Mouse (Mus musculus) ovary, adult 10 weeks (tissue): ENCODE data around the gene Hoxb7. TPM values are rescaled to one million over a fixed set of nuclear protein-coding genes. Genes with fewer than 3 reads are reported as not detected.

ENCODE experiments used
- polyA plus RNA-seq: library from polyadenylated mRNA; stranded (reverse); fragments of 350-450 nt; fragmentation: Illumina TruSeq; extraction: RNeasy Lipid Tissue Mini Kit (QIAGEN cat#74804); gene quantifications from one replicate; pipeline ENCODE4 v1.2.3, GENCODE M21; 2014

Gene Hoxb7
- 13.3 TPM for polyA plus RNA-seq

GRCm38 (mm10) chr11:96285771-96286738, at the start of gene Hoxb7:
Gene Hoxb7 (plus strand): TSS chr11:96286623.

DNA sequence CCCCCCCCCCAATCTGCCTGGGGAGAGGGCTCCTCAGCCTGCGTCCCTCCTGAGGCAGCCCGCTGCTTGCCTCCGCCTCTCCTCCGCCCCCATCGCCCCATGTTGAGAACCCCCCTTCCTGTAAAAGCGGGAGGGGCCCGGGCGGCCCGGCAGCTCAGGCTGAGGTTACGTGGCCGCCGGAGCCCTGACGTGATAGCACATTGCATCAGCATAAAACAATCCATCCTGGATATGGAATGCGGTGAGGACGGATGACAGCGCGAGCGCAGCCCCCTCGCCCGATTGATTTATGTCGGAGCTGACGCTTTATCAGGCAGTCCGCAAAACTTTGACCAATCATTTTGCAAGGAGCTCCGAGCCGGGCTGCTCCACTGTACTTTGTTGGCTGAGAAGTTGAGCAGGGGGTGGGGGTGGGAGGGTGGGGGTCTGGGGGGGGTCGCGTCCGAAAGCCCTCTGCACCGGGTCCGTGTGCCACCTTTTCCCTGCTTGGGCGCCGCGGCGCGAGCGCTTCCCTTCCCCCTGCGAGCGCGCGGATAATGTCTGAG, 15.4 kb upstream of the Hoxb7 start, which contains the start of gene Hoxb9:
Gene Hoxb9 (plus strand): TSS at position 462 of the 545 bp plus-strand sequence.

DNA sequence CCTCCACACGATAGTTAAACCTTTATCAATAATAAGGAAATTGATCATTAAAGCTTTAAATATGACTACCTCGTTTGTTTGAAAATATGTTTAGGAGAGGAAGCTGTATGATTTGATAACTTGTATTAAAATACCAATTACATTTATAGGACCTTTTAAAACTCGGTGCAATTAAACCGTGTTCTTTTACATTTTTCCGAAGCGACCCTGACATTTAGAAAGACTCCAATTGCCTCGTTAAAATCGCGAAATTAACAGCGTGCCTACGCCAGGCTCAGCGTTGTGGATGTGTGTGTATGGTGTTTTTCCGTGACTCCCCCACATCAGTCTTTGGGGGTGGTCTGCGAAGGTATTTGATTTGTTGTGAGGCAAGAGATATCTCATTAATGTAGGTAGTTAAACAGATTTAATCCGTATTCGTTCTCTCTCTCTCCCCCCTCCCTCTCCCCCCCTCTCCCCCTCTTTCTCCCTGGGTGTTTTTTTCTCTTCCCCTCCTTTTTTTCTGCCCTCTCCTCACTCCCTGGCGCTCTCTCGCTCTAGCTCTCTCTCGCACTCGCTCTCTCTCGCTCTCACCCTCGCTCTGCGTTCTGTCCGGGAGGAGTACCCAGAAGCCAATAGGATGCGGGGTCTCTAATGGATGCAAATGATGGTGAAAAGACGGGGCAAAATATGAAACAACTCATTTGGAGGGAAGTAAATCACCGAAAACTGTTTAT, 4.4 kb upstream of the Hoxb7 start, which contains the start of gene Hoxb8:
Gene Hoxb8 (plus strand): TSS at position 51 of the 716 bp plus-strand sequence.

GRCm38 (mm10) chr11:96291681-96292564, 5.5 kb downstream of the Hoxb7 start, which contains the start of gene Hoxb6:
Gene Hoxb6 (plus strand): TSS chr11:96292476.

DNA sequence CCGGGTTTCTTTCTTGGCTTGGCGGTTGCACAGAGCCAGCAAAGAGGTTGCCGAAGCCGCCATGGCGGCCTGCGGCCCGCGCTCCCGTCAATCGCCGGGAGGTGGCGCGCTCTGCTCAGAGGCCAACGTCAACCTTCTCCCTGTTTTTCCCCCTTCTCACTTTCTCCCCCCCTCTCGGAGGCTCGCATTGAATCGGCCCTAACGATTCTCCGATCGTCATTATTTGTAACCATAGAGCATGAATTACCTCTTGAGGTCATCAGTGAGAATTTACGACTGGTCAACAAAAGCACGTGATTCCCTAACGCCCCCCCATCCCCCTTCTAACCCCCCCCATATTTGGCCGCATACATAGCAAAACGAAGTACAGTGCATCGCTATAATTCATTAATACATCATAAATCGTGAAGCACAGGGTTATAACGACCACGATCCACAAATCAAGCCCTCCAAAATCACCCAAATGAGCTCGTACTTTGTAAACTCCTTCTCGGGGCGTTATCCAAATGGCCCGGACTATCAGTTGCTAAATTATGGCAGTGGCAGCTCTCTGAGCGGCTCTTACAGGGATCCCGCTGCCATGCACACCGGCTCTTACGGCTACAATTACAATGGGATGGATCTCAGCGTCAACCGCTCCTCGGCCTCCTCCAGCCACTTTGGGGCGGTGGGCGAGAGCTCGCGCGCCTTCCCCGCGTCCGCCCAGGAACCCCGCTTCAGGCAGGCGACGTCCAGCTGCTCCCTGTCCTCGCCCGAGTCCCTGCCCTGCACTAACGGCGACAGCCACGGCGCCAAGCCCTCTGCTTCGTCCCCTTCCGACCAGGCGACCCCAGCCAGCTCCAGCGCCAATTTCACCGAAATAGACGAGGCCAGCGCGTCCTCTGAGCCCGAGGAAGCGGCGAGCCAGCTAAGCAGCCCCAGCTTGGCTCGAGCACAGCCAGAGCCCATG, 17.0 kb downstream of the Hoxb7 start, which contains the start of gene Hoxb5:
Gene Hoxb5 (plus strand): TSS at position 186 of the 949 bp plus-strand sequence.

DNA sequence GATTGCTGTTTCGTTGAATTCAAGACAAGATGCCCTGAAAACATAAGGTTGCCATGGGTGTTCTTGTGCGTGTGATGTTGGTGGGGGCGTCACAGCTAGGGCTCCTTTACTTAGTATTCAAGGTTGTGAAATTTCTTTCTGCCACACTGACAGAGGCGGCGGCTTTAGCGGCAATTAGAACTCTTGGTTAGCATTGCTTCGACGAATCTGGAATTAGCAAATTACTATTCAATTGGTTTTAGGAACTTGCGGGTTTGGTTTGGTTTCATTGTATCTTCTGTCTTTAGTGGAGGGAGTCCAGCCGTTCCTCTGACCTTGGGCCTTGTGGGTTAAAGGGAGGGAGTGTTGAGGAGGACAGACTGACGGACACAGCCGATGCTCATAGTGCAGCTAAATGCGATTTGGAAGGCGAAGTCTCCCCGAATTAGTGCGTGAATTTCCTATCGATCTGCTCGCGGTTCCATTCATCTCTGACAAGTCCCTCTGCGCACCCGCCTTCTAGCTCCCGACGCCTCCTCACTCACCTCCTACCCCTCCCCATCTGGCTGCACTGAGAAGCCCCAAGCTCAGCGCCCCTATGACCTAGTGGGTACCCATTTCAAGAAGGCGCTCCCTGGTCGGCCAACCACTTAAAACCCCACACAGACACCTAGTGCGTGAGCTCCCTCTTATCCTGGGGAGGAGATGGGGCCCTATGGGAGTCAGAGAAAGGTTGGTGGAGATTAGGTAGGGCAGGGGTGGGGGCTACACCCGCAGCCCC, 31.4 kb downstream of the Hoxb7 start, which contains the start of gene Hoxb4:
Gene Hoxb4 (plus strand): TSS at position 660 of the 760 bp plus-strand sequence.

GRCm38 (mm10) chr11:96323154-96323553, 36.7 kb downstream of the Hoxb7 start, which contains the start of gene Hoxb3:
Gene Hoxb3 (plus strand): TSS chr11:96323326.

Other genes with a start within 250 kb of the Hoxb7 start
- 26.7 TPM for gene Ube2z, start 221.2 kb upstream of the Hoxb7 start, polyA plus RNA-seq
- 4.8 TPM for gene Atp5g1, start 211.0 kb upstream of the Hoxb7 start, polyA plus RNA-seq
- gene Calcoco2, start 174.7 kb upstream of the Hoxb7 start, polyA plus RNA-seq = 0.57 TPM
- gene Ttll6, start 152.8 kb upstream of the Hoxb7 start, polyA plus RNA-seq = not detected
- gene Hoxb13, start 92.3 kb upstream of the Hoxb7 start, polyA plus RNA-seq = not detected
- 5.0 TPM for gene Hoxb9, start 15.2 kb upstream of the Hoxb7 start, polyA plus RNA-seq
- 0.77 TPM for gene Hoxb8, start 4.7 kb upstream of the Hoxb7 start, polyA plus RNA-seq
- 1.7 TPM for gene Hoxb6, start 5.9 kb downstream of the Hoxb7 start, polyA plus RNA-seq
- gene Hoxb5, start 16.7 kb downstream of the Hoxb7 start, polyA plus RNA-seq = 1.2 TPM
- 3.1 TPM for gene Hoxb4, start 31.6 kb downstream of the Hoxb7 start, polyA plus RNA-seq
- 5.7 TPM for gene Hoxb3, start 36.7 kb downstream of the Hoxb7 start, polyA plus RNA-seq
- 4.2 TPM for gene Hoxb2, start 63.9 kb downstream of the Hoxb7 start, polyA plus RNA-seq
- not detected for gene Hoxb1, start 79.1 kb downstream of the Hoxb7 start, polyA plus RNA-seq
- gene Skap1, start 178.0 kb downstream of the Hoxb7 start, polyA plus RNA-seq = 5.3 TPM